Mouse (Mus musculus) bone marrow, adult 2 months (tissue): ENCODE data around the gene Spin4.

Source experiments
- CTCF ChIP-seq: fragments of 200-500 bp; IDR thresholded peaks from 2 replicates; pipeline ENCODE4 v1.5.1; 2011; ENCODE audit warnings: low read length, control low read depth; ENCODE audit not compliant: control insufficient read depth, insufficient read depth
- POLR2A ChIP-seq: fragments of 200-500 bp; IDR thresholded peaks from 2 replicates; pipeline ENCODE4 v1.6.1; 2011; ENCODE audit warnings: low read depth, mild to moderate bottlenecking, control low read depth, low read length, borderline replicate concordance; ENCODE audit not compliant: control insufficient read depth

DNA sequence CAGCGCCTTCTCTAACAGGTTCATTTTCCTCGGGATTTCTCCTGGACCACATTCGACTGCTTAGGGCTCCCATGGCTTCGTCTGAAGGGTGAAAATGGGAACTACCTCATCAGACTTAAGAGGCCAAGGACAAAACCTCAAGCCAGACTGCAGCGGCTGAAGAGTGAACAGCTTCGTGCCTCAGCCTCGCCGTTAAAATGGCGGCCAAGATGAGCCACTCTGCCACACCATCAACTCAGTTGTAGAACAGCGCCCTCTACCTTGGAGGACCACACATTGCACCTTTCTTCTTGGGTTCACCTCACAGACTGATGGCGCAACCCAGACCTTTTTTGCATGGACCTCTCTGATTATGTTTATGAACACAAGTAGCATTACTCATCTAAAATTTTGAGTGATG is 27.6 kb downstream of the Spin4 start:
- TF ChIP-seq CTCF: no peak
- no peak for TF ChIP-seq POLR2A
